Comparison of ENCODE assay signal across 8 mouse cellular contexts in genomic region chr1:41157651-41158513, GRCm38 (mm10).
DNase-seq lines count a peak whose midpoint lies in the region; ATAC-seq and TF ChIP-seq lines count a peak whose summit lies in the region.

No protein-coding gene starts in this region.

- H3K9me3 ChIP-seq in embryonic facial prominence, embryonic 14.5 days (ENCODE audit: control insufficient read depth, low read length), result no peaks in the 10 kb centered on the region
- no peaks in the 10 kb centered on the region for H3K9me3 ChIP-seq in midbrain, embryonic 10.5 days (replicated peaks)

- no peaks in the 10 kb centered on the region for H3K36me3 ChIP-seq in embryonic facial prominence, embryonic 14.5 days (ENCODE audit: control insufficient read depth, insufficient read depth, low read length)
- H3K36me3 ChIP-seq in kidney, adult 2 months (ENCODE audit: control insufficient read depth, insufficient read depth, low read length), result no peaks in the 10 kb centered on the region
- no peaks in the 10 kb centered on the region for H3K36me3 ChIP-seq in midbrain, embryonic 10.5 days

- intact Hi-C loops in heart, postnatal 25 days (cut with DNase I), result no loop called here

- TF ChIP-seq CTCF in kidney, adult 2 months (conservative IDR thresholded peaks at IDR 0.05; ENCODE audit: insufficient read depth, insufficient read length, low read depth, low read length), result no peak

- peak; percentile 87 for ATAC-seq in embryonic facial prominence, embryonic 14.5 days (ENCODE audit: low read depth)
- no peak for ATAC-seq in granulocyte monocyte progenitor cell, adult 5-6 weeks (replicated peaks; ENCODE audit: poor library complexity, severe bottlenecking)

- no peak for TF ChIP-seq POLR2A in kidney, adult 2 months (IDR thresholded peaks at IDR 0.05; ENCODE audit: low read depth, low read length)

- DNase-seq in cerebellum, postnatal 36 days, result peak; percentile 3 to 6
- DNase-seq in cerebellum, adult 9-11 months, result no peak
- peak; percentile 72 for DNase-seq in embryonic facial prominence, embryonic 14.5 days (ENCODE audit: low spot score)
- peak; percentile 92 for DNase-seq in kidney, adult 2 months
- peak; percentile 82 for DNase-seq in midbrain, embryonic 10.5 days (ENCODE audit: low spot score)
- no peak for DNase-seq in heart, postnatal 25 days (ENCODE audit: low spot score)
- DNase-seq in thymus, postnatal 4 days, result no peak

- no peak overlapping the region for H3K9ac ChIP-seq in embryonic facial prominence, embryonic 14.5 days (ENCODE audit: low read depth, low read length)

- 44% methylated on average over 20 of the region's 21 CpGs for WGBS in embryonic facial prominence, embryonic 14.5 days
- WGBS in kidney, adult 2 months, result 28% methylated on average over 20 of the region's 21 CpGs
- 39% methylated on average over 21 of the region's 21 CpGs for WGBS in midbrain, embryonic 10.5 days

- no peak overlapping the region for H3K4me2 ChIP-seq in embryonic facial prominence, embryonic 14.5 days (ENCODE audit: low read depth, low read length)

- no peaks in the 10 kb centered on the region for H3K4me1 ChIP-seq in embryonic facial prominence, embryonic 14.5 days (ENCODE audit: control insufficient read depth, insufficient read depth, low read length)
- no peaks in the 10 kb centered on the region for H3K4me1 ChIP-seq in kidney, adult 2 months (ENCODE audit: control insufficient read depth, insufficient read depth, low read length)
- peaks cover 71% of the 10 kb centered on the region for H3K4me1 ChIP-seq in midbrain, embryonic 10.5 days

- no peak overlapping the region for H3K27ac ChIP-seq in embryonic facial prominence, embryonic 14.5 days (replicated peaks; ENCODE audit: low read depth, low read length)
- no peak overlapping the region for H3K27ac ChIP-seq in kidney, adult 2 months (ENCODE audit: insufficient read depth, low read depth, low read length)
- peak overlapping the region; percentile 81 for H3K27ac ChIP-seq in midbrain, embryonic 10.5 days (replicated peaks)

- no peaks in the 10 kb centered on the region for H3K27me3 ChIP-seq in embryonic facial prominence, embryonic 14.5 days (replicated peaks; ENCODE audit: control insufficient read depth, insufficient read depth, low read length)
- no peaks in the 10 kb centered on the region for H3K27me3 ChIP-seq in kidney, adult 2 months (replicated peaks; ENCODE audit: control insufficient read depth, insufficient read depth, low read length)
- H3K27me3 ChIP-seq in midbrain, embryonic 10.5 days (ENCODE audit: low read depth, poor library complexity, severe bottlenecking), result peaks cover 4% of the 10 kb centered on the region; the same call in 1 of the 2 replicates

- H3K4me3 ChIP-seq in embryonic facial prominence, embryonic 14.5 days (ENCODE audit: low read depth, low read length), result no peak overlapping the region
- H3K4me3 ChIP-seq in kidney, adult 2 months (ENCODE audit: insufficient read depth, low read depth, low read length), result no peak overlapping the region
- peak overlapping the region; percentile 26 for H3K4me3 ChIP-seq in midbrain, embryonic 10.5 days

Comparison
In these comparisons a context has a peak if more than half of its experiments do, and no peak if none do; other contexts are left out.
1. DNase-seq: peak in cerebellum, postnatal 36 days (2 of 2), embryonic facial prominence, embryonic 14.5 days (single experiment), kidney, adult 2 months (single experiment) and midbrain, embryonic 10.5 days (single experiment); none in cerebellum, adult 9-11 months (single experiment), heart, postnatal 25 days (single experiment) and thymus, postnatal 4 days (single experiment).